28 mouse cellular contexts compared by ENCODE assay signal in genomic region chr19:47497313-47497712, GRCm38 (mm10). TPM values are rescaled to one million over a fixed set of nuclear protein-coding genes. Genes with fewer than 3 reads are reported as not detected.
DNase-seq lines count a peak whose midpoint lies in the region; ATAC-seq and TF ChIP-seq lines count a peak whose summit lies in the region.
"Had no signal": no experiment of that assay in that cellular context is flagged by ENCODE, and none has a peak within 500 bp of the region (broad histone marks: within the 10 kb centered on the region; RNA-seq: fewer than 3 reads in every experiment).

No protein-coding gene starts in this region.

- H3K4me1 ChIP-seq in forebrain, postnatal 0 days (ENCODE audit: insufficient read depth) = peaks cover 10% of the 10 kb centered on the region
- peaks cover 12% of the 10 kb centered on the region; the same call in 1 of the 2 replicates for H3K4me1 ChIP-seq in forebrain, embryonic 11.5 days (replicated peaks; ENCODE audit: control insufficient read depth, insufficient read depth, low read length)
- peaks cover 34% of the 10 kb centered on the region for H3K4me1 ChIP-seq in limb, embryonic 12.5 days (replicated peaks)
- H3K4me1 ChIP-seq: liver, embryonic 13.5 days had no signal

- peak; percentile 6; the same call in 1 of the 2 replicates for ATAC-seq in forebrain, postnatal 0 days
- no peak for ATAC-seq in forebrain, embryonic 11.5 days (replicated peaks; ENCODE audit: low FRiP score)
- no peak for ATAC-seq in limb, embryonic 12.5 days (ENCODE audit: insufficient number of reproducible peaks, insufficient read depth, low FRiP score, low TSS enrichment, low read depth)
- ATAC-seq: forebrain, embryonic 14.5 days; midbrain, embryonic 16.5 days had no signal

- 40% methylated on average over 9 of the region's 9 CpGs for WGBS in forebrain, postnatal 0 days
- WGBS in forebrain, embryonic 11.5 days = 83% methylated on average over 9 of the region's 9 CpGs
- WGBS in limb, embryonic 12.5 days = 74% methylated on average over 9 of the region's 9 CpGs

- H3K27me3 ChIP-seq in forebrain, postnatal 0 days (ENCODE audit: insufficient read depth, low read length) = no peaks in the 10 kb centered on the region
- H3K27me3 ChIP-seq in forebrain, embryonic 11.5 days (ENCODE audit: control insufficient read depth, insufficient read depth, low read length) = no peaks in the 10 kb centered on the region
- H3K27me3 ChIP-seq in limb, embryonic 12.5 days = no peaks in the 10 kb centered on the region
- H3K27me3 ChIP-seq: embryonic facial prominence, embryonic 12.5 days; heart, embryonic 12.5 days; hindbrain, embryonic 15.5 days; liver, embryonic 13.5 days; lung, embryonic 15.5 days; neural tube, embryonic 12.5 days had no signal

- TF ChIP-seq CTCF in forebrain, postnatal 0 days (IDR thresholded peaks at IDR 0.05; ENCODE audit: low read depth) = no peak
- TF ChIP-seq CTCF in brain, embryonic 14.5 days (IDR thresholded peaks at IDR 0.05; ENCODE audit: borderline replicate concordance, extremely low read depth, insufficient read depth, insufficient read length) = no peak

- no peak overlapping the region for H3K9ac ChIP-seq in forebrain, postnatal 0 days
- H3K9ac ChIP-seq in forebrain, embryonic 11.5 days (ENCODE audit: low read length) = no peak overlapping the region
- no peak overlapping the region for H3K9ac ChIP-seq in limb, embryonic 12.5 days (replicated peaks)
- H3K9ac ChIP-seq: embryonic facial prominence, embryonic 12.5 days; heart, embryonic 12.5 days; hindbrain, embryonic 15.5 days; liver, embryonic 13.5 days; lung, embryonic 15.5 days; neural tube, embryonic 12.5 days had no signal

- H3K36me3 ChIP-seq in forebrain, postnatal 0 days (ENCODE audit: insufficient read depth) = no peaks in the 10 kb centered on the region
- H3K36me3 ChIP-seq in forebrain, embryonic 11.5 days (ENCODE audit: control insufficient read depth, insufficient read depth, low read length) = no peaks in the 10 kb centered on the region
- peaks cover 12% of the 10 kb centered on the region for H3K36me3 ChIP-seq in limb, embryonic 12.5 days
- H3K36me3 ChIP-seq: hindbrain, embryonic 15.5 days; liver, embryonic 13.5 days; lung, embryonic 15.5 days had no signal

- no peaks in the 10 kb centered on the region for H3K9me3 ChIP-seq in forebrain, postnatal 0 days (ENCODE audit: low read length)
- no peaks in the 10 kb centered on the region for H3K9me3 ChIP-seq in forebrain, embryonic 11.5 days (ENCODE audit: control insufficient read depth, low read length)
- H3K9me3 ChIP-seq in limb, embryonic 12.5 days = no peaks in the 10 kb centered on the region
- H3K9me3 ChIP-seq: embryonic facial prominence, embryonic 12.5 days; hindbrain, embryonic 15.5 days; liver, embryonic 13.5 days; lung, embryonic 15.5 days; midbrain, embryonic 10.5 days; neural tube, embryonic 12.5 days had no signal

- no peak overlapping the region for H3K27ac ChIP-seq in forebrain, postnatal 0 days (ENCODE audit: low read depth, low read length)
- no peak overlapping the region for H3K27ac ChIP-seq in forebrain, embryonic 11.5 days (ENCODE audit: low read depth, low read length)
- peak overlapping the region; percentile 56; the same call in 1 of the 2 replicates for H3K27ac ChIP-seq in limb, embryonic 12.5 days
- H3K27ac ChIP-seq: embryonic facial prominence, embryonic 12.5 days; heart, adult 2 months; hindbrain, embryonic 15.5 days; kidney, postnatal 0 days; liver, embryonic 13.5 days; lung, embryonic 15.5 days; neural tube, embryonic 12.5 days had no signal

- DNase-seq in forebrain, postnatal 0 days = no peak
- DNase-seq in forebrain, embryonic 11.5 days (ENCODE audit: low spot score) = no peak
- DNase-seq in Muller cell, postnatal 12 days (ENCODE audit: inconsistent ontology term) = peak; percentile 60
- peak; percentile 53 for DNase-seq in brain, embryonic 14.5 days (ENCODE audit: low read depth)
- no peak for DNase-seq in kidney, adult 9 months
- DNase-seq in T-cell, adult 2 months (ENCODE audit: low spot score) = no peak
- DNase-seq: adrenal gland, postnatal 14 days; B cell, adult 2 months; cerebellum, adult 11-12 months; cerebellum, postnatal 25 days; heart, adult 2 months; kidney, adult 2 months; kidney, postnatal 4 days; liver, embryonic 13.5 days; right cerebral cortex, adult 18-20 months; spleen, adult 18-20 months; thymus, postnatal 14 days had no signal

- no peak overlapping the region for H3K4me2 ChIP-seq in forebrain, postnatal 0 days (ENCODE audit: low read depth)
- H3K4me2 ChIP-seq in forebrain, embryonic 11.5 days (ENCODE audit: low read depth, low read length, severe bottlenecking) = no peak overlapping the region
- H3K4me2 ChIP-seq in limb, embryonic 12.5 days = no peak overlapping the region
- H3K4me2 ChIP-seq: embryonic facial prominence, embryonic 12.5 days; heart, embryonic 12.5 days; hindbrain, embryonic 15.5 days; liver, embryonic 13.5 days; lung, embryonic 15.5 days; neural tube, embryonic 12.5 days had no signal

- TF ChIP-seq POLR2A in brain, embryonic 14.5 days (IDR thresholded peaks at IDR 0.05; ENCODE audit: borderline replicate concordance, extremely low read depth, insufficient read depth, insufficient read length, poor library complexity, severe bottlenecking) = no peak

- H3K4me3 ChIP-seq in forebrain, postnatal 0 days (ENCODE audit: low read depth, low read length) = no peak overlapping the region
- H3K4me3 ChIP-seq in forebrain, embryonic 11.5 days (ENCODE audit: low read depth, low read length) = no peak overlapping the region
- H3K4me3 ChIP-seq in limb, embryonic 12.5 days (replicated peaks) = no peak overlapping the region
- H3K4me3 ChIP-seq: embryonic facial prominence, embryonic 12.5 days; heart, adult 2 months; heart, embryonic 12.5 days; hindbrain, embryonic 15.5 days; liver, embryonic 13.5 days; lung, embryonic 15.5 days; midbrain, embryonic 10.5 days; myocyte; neural tube, embryonic 12.5 days had no signal

RNA-seq across cellular contexts. Expression of gene Sh3pxd2a, which starts 33.1 kb away (rescaled TPM):
- 16.1 and 20.8 TPM in 2 replicates for total RNA-seq in forebrain, postnatal 0 days (2014; rRNA removed)
- 0.98 and 1.2 TPM in 2 replicates for polyA plus RNA-seq in forebrain, postnatal 0 days (2015; fragmentation: Nextera tagmentation; extraction: Ambion mirVana)
- 5.2 and 5.4 TPM in 2 replicates for polyA plus RNA-seq in forebrain, embryonic 11.5 days (2014; fragmentation: Nextera tagmentation; extraction: Ambion mirVana)
- polyA plus RNA-seq in brain, embryonic 14.5 days (2012; rRNA removed) = 10.1 and 14.5 TPM in 2 replicates
- 6.8 and 7.7 TPM in 2 replicates for polyA plus RNA-seq in limb, embryonic 12.5 days (2016; fragmentation: Nextera tagmentation; extraction: Ambion mirVana)

RNA-seq across cellular contexts. Expression of gene Stn1, which starts 40.0 kb away (rescaled TPM):
- total RNA-seq in forebrain, postnatal 0 days (2014; rRNA removed) = 17.1 and 19.6 TPM in 2 replicates
- 20.9 and 22.7 TPM in 2 replicates for polyA plus RNA-seq in forebrain, postnatal 0 days (2015; fragmentation: Nextera tagmentation; extraction: Ambion mirVana)
- 54.0 and 54.9 TPM in 2 replicates for polyA plus RNA-seq in forebrain, embryonic 11.5 days (2014; fragmentation: Nextera tagmentation; extraction: Ambion mirVana)
- polyA plus RNA-seq in brain, embryonic 14.5 days (2012; rRNA removed) = 23.9 and 24.8 TPM in 2 replicates
- 55.1 and 55.3 TPM in 2 replicates for polyA plus RNA-seq in limb, embryonic 12.5 days (2016; fragmentation: Nextera tagmentation; extraction: Ambion mirVana)

Comparison
In these comparisons a context has a peak if more than half of its experiments do, and no peak if none do; other contexts are left out.
1. DNase-seq: peak in Muller cell, postnatal 12 days (single experiment) and brain, embryonic 14.5 days (single experiment); none in forebrain, postnatal 0 days (single experiment), forebrain, embryonic 11.5 days (single experiment), kidney, adult 9 months (single experiment) and T-cell, adult 2 months (single experiment).